Comparison of ENCODE assay signal across 17 mouse cellular contexts in genomic region chr7:126240814-126241360, GRCm38 (mm10). TPM values are rescaled to one million over a fixed set of nuclear protein-coding genes. Genes with fewer than 3 reads are reported as not detected.
DNase-seq lines count a peak whose midpoint lies in the region; ATAC-seq and TF ChIP-seq lines count a peak whose summit lies in the region.
"Had no signal": no experiment of that assay in that cellular context is flagged by ENCODE, and none has a peak within 500 bp of the region (broad histone marks: within the 10 kb centered on the region; RNA-seq: fewer than 3 reads in every experiment).

No protein-coding gene starts in this region.

- no peak for TF ChIP-seq CTCF in liver, embryonic 14.5 days (IDR thresholded peaks at IDR 0.05; ENCODE audit: low read depth)

- H3K9ac ChIP-seq in liver, embryonic 14.5 days (replicated peaks), result no peak overlapping the region
- H3K9ac ChIP-seq in neural tube, embryonic 15.5 days (replicated peaks), result no peak overlapping the region
- H3K9ac ChIP-seq in hindbrain, embryonic 13.5 days, result no peak overlapping the region
- H3K9ac ChIP-seq: embryonic facial prominence, embryonic 13.5 days; forebrain, embryonic 12.5 days; heart, embryonic 12.5 days had no signal

- TF ChIP-seq EP300 in liver, embryonic 14.5 days (IDR thresholded peaks at IDR 0.05; ENCODE audit: low read depth), result no peak

- H3K27ac ChIP-seq in liver, embryonic 14.5 days, result no peak overlapping the region
- no peak overlapping the region for H3K27ac ChIP-seq in neural tube, embryonic 15.5 days (replicated peaks)
- no peak overlapping the region for H3K27ac ChIP-seq in hindbrain, embryonic 13.5 days
- H3K27ac ChIP-seq: embryonic facial prominence, embryonic 13.5 days; forebrain, embryonic 12.5 days; heart, adult 2 months had no signal

- no peak overlapping the region for H3K4me2 ChIP-seq in liver, embryonic 14.5 days (ENCODE audit: low read depth)
- H3K4me2 ChIP-seq in neural tube, embryonic 15.5 days, result no peak overlapping the region
- H3K4me2 ChIP-seq in hindbrain, embryonic 13.5 days, result no peak overlapping the region
- H3K4me2 ChIP-seq: embryonic facial prominence, embryonic 13.5 days; forebrain, embryonic 12.5 days; heart, embryonic 12.5 days had no signal

- no peak overlapping the region for H3K4me3 ChIP-seq in liver, embryonic 14.5 days (ENCODE audit: insufficient read depth in 1 of 2, low read depth in 2 of 2, low read length in 2 of 2)
- H3K4me3 ChIP-seq in neural tube, embryonic 15.5 days (replicated peaks), result no peak overlapping the region
- H3K4me3 ChIP-seq in hindbrain, embryonic 13.5 days, result no peak overlapping the region
- H3K4me3 ChIP-seq: embryonic facial prominence, embryonic 13.5 days; forebrain, embryonic 12.5 days; heart, adult 2 months; heart, embryonic 12.5 days had no signal

- no peaks in the 10 kb centered on the region for H3K27me3 ChIP-seq in liver, embryonic 14.5 days (ENCODE audit: control insufficient read depth, insufficient read depth, low read length)
- no peaks in the 10 kb centered on the region for H3K27me3 ChIP-seq in neural tube, embryonic 15.5 days (replicated peaks)
- H3K27me3 ChIP-seq in hindbrain, embryonic 13.5 days, result 0 out of 2 replicates have a peak, but pooled peaks cover 4% of the 10 kb centered on the region
- H3K27me3 ChIP-seq: embryonic facial prominence, embryonic 13.5 days; heart, embryonic 12.5 days had no signal

- peak; percentile 23 for DNase-seq in liver
- DNase-seq in liver, embryonic 14.5 days (ENCODE audit: low read depth in 3 of 3, low spot score in 3 of 3), result no peak
- no peak for DNase-seq in lung, postnatal 4 days
- DNase-seq: adrenal gland, postnatal 10 days; cerebellum, adult 11-12 months; cerebellum, adult 9-10 months; cerebellum, postnatal 36 days; gastrocnemius, postnatal 14 days; heart, adult 2 months had no signal

- H3K36me3 ChIP-seq in liver, embryonic 14.5 days (replicated peaks; ENCODE audit: control insufficient read depth, insufficient read depth, low read depth), result no peaks in the 10 kb centered on the region
- no peaks in the 10 kb centered on the region for H3K36me3 ChIP-seq in neural tube, embryonic 15.5 days
- H3K36me3 ChIP-seq in hindbrain, embryonic 13.5 days, result no peaks in the 10 kb centered on the region
- H3K36me3 ChIP-seq: embryonic facial prominence, embryonic 13.5 days; forebrain, embryonic 12.5 days; heart, embryonic 12.5 days had no signal

- 35% methylated on average over 14 of the region's 14 CpGs for WGBS in liver, embryonic 14.5 days (ENCODE audit: insufficient replicate concordance)
- WGBS in neural tube, embryonic 15.5 days, result 84% methylated on average over 14 of the region's 14 CpGs
- WGBS in hindbrain, embryonic 13.5 days, result 83% methylated on average over 14 of the region's 14 CpGs

- peak; percentile 78 for ATAC-seq in liver, embryonic 14.5 days (ENCODE audit: insufficient read depth)
- ATAC-seq in megakaryocyte progenitor cell, adult 5-6 weeks (replicated peaks; ENCODE audit: poor library complexity), result peak; percentile 33
- ATAC-seq in neural tube, embryonic 15.5 days (ENCODE audit: low FRiP score), result no peak
- no peak for ATAC-seq in hindbrain, embryonic 13.5 days (ENCODE audit: low FRiP score)
- ATAC-seq: forebrain, embryonic 16.5 days; hindbrain, embryonic 16.5 days had no signal

- H3K4me1 ChIP-seq in liver, embryonic 14.5 days (replicated peaks; ENCODE audit: control insufficient read depth in 2 of 2, insufficient read depth in 2 of 2, low read length in 1 of 2), result peaks cover 0 to 10% of the 10 kb centered on the region in 2 experiments; a peak in 1 of 4 replicates
- H3K4me1 ChIP-seq in neural tube, embryonic 15.5 days, result no peaks in the 10 kb centered on the region
- no peaks in the 10 kb centered on the region for H3K4me1 ChIP-seq in hindbrain, embryonic 13.5 days (replicated peaks)
- H3K4me1 ChIP-seq: embryonic facial prominence, embryonic 13.5 days; forebrain, embryonic 12.5 days; heart, embryonic 12.5 days had no signal

- H3K9me3 ChIP-seq in liver, embryonic 14.5 days (ENCODE audit: control insufficient read depth, low read length), result no peaks in the 10 kb centered on the region
- H3K9me3 ChIP-seq in neural tube, embryonic 15.5 days (replicated peaks), result no peaks in the 10 kb centered on the region
- H3K9me3 ChIP-seq in hindbrain, embryonic 13.5 days, result no peaks in the 10 kb centered on the region
- H3K9me3 ChIP-seq: embryonic facial prominence, embryonic 13.5 days; forebrain, embryonic 12.5 days; heart, embryonic 12.5 days had no signal

RNA-seq across cellular contexts. Expression of gene Sbk1, which starts 31.5 kb away (rescaled TPM):
- 0.86 and 1.4 TPM in 2 replicates for polyA plus RNA-seq in liver, embryonic 14.5 days (2012; rRNA removed)
- polyA plus RNA-seq in liver, embryonic 14.5 days (2014; fragmentation: Nextera tagmentation; extraction: Ambion mirVana), result 0.87 and 0.90 TPM in 2 replicates
- 0.95 and 1.7 TPM in 2 replicates for total RNA-seq in megakaryocyte progenitor cell, adult 5-6 weeks (2015)
- 1.5 and 2.0 TPM in 2 replicates for total RNA-seq in megakaryocyte progenitor cell, adult 5-6 weeks (2017)
- 143 and 182 TPM in 2 replicates for polyA plus RNA-seq in neural tube, embryonic 15.5 days (2015; fragmentation: Nextera tagmentation; extraction: Ambion mirVana)
- 248 and 253 TPM in 2 replicates for polyA plus RNA-seq in hindbrain, embryonic 13.5 days (2015; fragmentation: Nextera tagmentation; extraction: Ambion mirVana)

RNA-seq across cellular contexts. Expression of gene Xpo6, which starts 40.6 kb away (rescaled TPM):
- polyA plus RNA-seq in liver, embryonic 14.5 days (2012; rRNA removed), result 47.5 and 52.3 TPM in 2 replicates
- polyA plus RNA-seq in liver, embryonic 14.5 days (2014; fragmentation: Nextera tagmentation; extraction: Ambion mirVana), result 18.2 and 19.2 TPM in 2 replicates
- 124 and 125 TPM in 2 replicates for total RNA-seq in megakaryocyte progenitor cell, adult 5-6 weeks (2015)
- 38.4 and 51.4 TPM in 2 replicates for total RNA-seq in megakaryocyte progenitor cell, adult 5-6 weeks (2017)
- polyA plus RNA-seq in neural tube, embryonic 15.5 days (2015; fragmentation: Nextera tagmentation; extraction: Ambion mirVana), result 51.2 and 54.3 TPM in 2 replicates
- 45.8 and 46.8 TPM in 2 replicates for polyA plus RNA-seq in hindbrain, embryonic 13.5 days (2015; fragmentation: Nextera tagmentation; extraction: Ambion mirVana)

Comparison
In these comparisons a context has a peak if more than half of its experiments do, and no peak if none do; other contexts are left out.
1. ATAC-seq: peak in liver, embryonic 14.5 days (single experiment) and megakaryocyte progenitor cell, adult 5-6 weeks (single experiment); none in neural tube, embryonic 15.5 days (single experiment) and hindbrain, embryonic 13.5 days (single experiment).
2. RNA of gene Sbk1, which starts 31.5 kb away (polyA plus RNA-seq): 248 to 253 TPM in hindbrain, embryonic 13.5 days and 143 to 182 TPM in neural tube, embryonic 15.5 days; 0.86 to 1.4 TPM in liver, embryonic 14.5 days; every median in the first group is over 10 times any median in the second.